8 mouse cellular contexts compared by ENCODE assay signal in the genomic region with DNA sequence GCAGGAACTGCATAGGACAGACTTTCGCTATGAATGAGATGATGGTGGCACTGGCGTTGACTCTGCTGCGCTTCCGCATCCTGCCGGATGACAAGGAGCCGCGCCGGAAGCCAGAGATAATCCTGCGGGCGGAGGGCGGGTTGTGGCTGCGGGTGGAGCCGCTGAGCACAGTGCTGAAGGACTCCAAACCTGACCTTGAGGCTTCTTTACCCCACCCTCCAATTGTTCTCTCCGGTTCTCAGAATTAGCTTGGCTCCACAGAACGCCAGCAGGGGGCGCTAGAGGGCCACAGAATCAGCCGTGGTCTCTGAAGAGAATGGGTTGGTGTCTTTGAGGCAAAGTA. TPM values are rescaled to one million over a fixed set of nuclear protein-coding genes. Genes with fewer than 3 reads are reported as not detected.
A peak's percentile ranks its signal among the peaks of the same experiment; 100 is the strongest.
DNase-seq lines count a peak whose midpoint lies in the region; ATAC-seq and TF ChIP-seq lines count a peak whose summit lies in the region.

No protein-coding gene starts in this region.

- no peak for TF ChIP-seq POLR2A in cortical plate, adult 2 months (IDR thresholded peaks at IDR 0.05; ENCODE audit: extremely low read depth, insufficient read depth, low read length)

- no peaks in the 10 kb centered on the region for H3K4me1 ChIP-seq in cortical plate, adult 2 months (ENCODE audit: control insufficient read depth, insufficient read depth, low read length)

- peak; percentile 83 for TF ChIP-seq CTCF in cortical plate, adult 2 months (IDR thresholded peaks at IDR 0.05; ENCODE audit: extremely low read depth, insufficient read depth, low read length)

- ATAC-seq in activated CD4-positive, CD25-positive, alpha-beta regulatory T cell, adult 4 months, result peak; percentile 86
- peak; percentile 85 for ATAC-seq in inflammation-experienced regulatory T-cells, adult 6 months
- peak; percentile 94 for ATAC-seq in megakaryocyte-erythroid progenitor cell, adult 5-6 weeks (replicated peaks; ENCODE audit: low FRiP score, low TSS enrichment, poor library complexity, severe bottlenecking)

- H3K4me3 ChIP-seq in cortical plate, adult 2 months (ENCODE audit: insufficient read depth, low read length), result peak overlapping the region; percentile 22; the same call in 1 of the 2 replicates

- H3K27ac ChIP-seq in cortical plate, adult 2 months (ENCODE audit: insufficient read depth, low read length), result no peak overlapping the region

- intact Hi-C loops in gastrocnemius, postnatal 14 days (cut with DNase I; ENCODE audit: low total_unique reads), result no loop called here
- intact Hi-C loops in left cerebral cortex, postnatal 10 days (cut with DNase I), result loop anchor here (5.0 to 10.0 kb wide), 2 partner anchors 90 to 322 kb away; no protein-coding TSS in a partner anchor

- DNase-seq in gastrocnemius, postnatal 14 days, result peak; percentile 62
- DNase-seq in left cerebral cortex, postnatal 10 days (ENCODE audit: extremely low spot score in 1 of 2, low spot score in 2 of 2), result peak; percentile 77 to 78
- peak; percentile 77 for DNase-seq in right cerebral cortex, postnatal 25 days
- peak; percentile 73 to 86 for DNase-seq in urinary bladder, postnatal 4 days (ENCODE audit: low spot score in 2 of 2)

RNA-seq across cellular contexts. Expression of gene Cyp4f37, which starts 13.8 kb away (rescaled TPM):
- polyA plus RNA-seq in activated CD4-positive, CD25-positive, alpha-beta regulatory T cell, adult 4 months (2017; shearing (Covaris generic)), result not detected
- not detected in 2 replicates for polyA plus RNA-seq in cortical plate, adult 2 months (2012; rRNA removed)
- total RNA-seq in gastrocnemius, postnatal 14 days (2021), result not detected
- not detected for polyA plus RNA-seq in inflammation-experienced regulatory T-cells, adult 6 months (2017; shearing (Covaris generic))
- not detected for total RNA-seq in left cerebral cortex, postnatal 10 days (2021)
- not detected in 2 replicates for total RNA-seq in megakaryocyte-erythroid progenitor cell, adult 5-6 weeks (2014; fragmentation: Nextera tagmentation)
- not detected in 2 replicates for total RNA-seq in megakaryocyte-erythroid progenitor cell, adult 5-6 weeks (2017)

RNA-seq across cellular contexts. Expression of gene Cyp4f40, which starts 23.8 kb away (rescaled TPM):
- polyA plus RNA-seq in activated CD4-positive, CD25-positive, alpha-beta regulatory T cell, adult 4 months (2017; shearing (Covaris generic)), result not detected
- polyA plus RNA-seq in cortical plate, adult 2 months (2012; rRNA removed), result not detected in 2 replicates
- total RNA-seq in gastrocnemius, postnatal 14 days (2021), result not detected
- not detected for polyA plus RNA-seq in inflammation-experienced regulatory T-cells, adult 6 months (2017; shearing (Covaris generic))
- not detected for total RNA-seq in left cerebral cortex, postnatal 10 days (2021)
- not detected in 2 replicates for total RNA-seq in megakaryocyte-erythroid progenitor cell, adult 5-6 weeks (2014; fragmentation: Nextera tagmentation)
- total RNA-seq in megakaryocyte-erythroid progenitor cell, adult 5-6 weeks (2017), result not detected in 2 replicates

RNA-seq across cellular contexts. Expression of gene Cyp4f15, which starts 50.5 kb away (rescaled TPM):
- not detected for polyA plus RNA-seq in activated CD4-positive, CD25-positive, alpha-beta regulatory T cell, adult 4 months (2017; shearing (Covaris generic))
- 29.2 and 29.5 TPM in 2 replicates for polyA plus RNA-seq in cortical plate, adult 2 months (2012; rRNA removed)
- not detected for total RNA-seq in gastrocnemius, postnatal 14 days (2021)
- not detected for polyA plus RNA-seq in inflammation-experienced regulatory T-cells, adult 6 months (2017; shearing (Covaris generic))
- total RNA-seq in left cerebral cortex, postnatal 10 days (2021), result 1 to 10 TPM; 7.0 to 8.0 TPM
- total RNA-seq in megakaryocyte-erythroid progenitor cell, adult 5-6 weeks (2014; fragmentation: Nextera tagmentation), result not detected in 2 replicates
- not detected in 2 replicates for total RNA-seq in megakaryocyte-erythroid progenitor cell, adult 5-6 weeks (2017)

Comparison
In these comparisons a context has a peak if more than half of its experiments do, and no peak if none do; other contexts are left out.
1. RNA of gene Cyp4f15, which starts 50.5 kb away (total RNA-seq): 7.0 to 8.0 TPM in left cerebral cortex, postnatal 10 days; not detected in gastrocnemius, postnatal 14 days and not detected in megakaryocyte-erythroid progenitor cell, adult 5-6 weeks; every median in the first group is over 4 times any median in the second.
2. Peak in every context shown above with its lines, with median percentiles within 50 percentile points of each other: ATAC-seq and DNase-seq.